19 mouse cellular contexts compared by ENCODE assay signal in genomic region chr8:128404876-128405275, GRCm38 (mm10). TPM values are rescaled to one million over a fixed set of nuclear protein-coding genes. Genes with fewer than 3 reads are reported as not detected.
A peak's percentile ranks its signal among the peaks of the same experiment; 100 is the strongest.
DNase-seq lines count a peak whose midpoint lies in the region; ATAC-seq lines count a peak whose summit lies in the region.
"Had no signal": no experiment of that assay in that cellular context is flagged by ENCODE, and none has a peak within 500 bp of the region (broad histone marks: within the 10 kb centered on the region; RNA-seq: fewer than 3 reads in every experiment).

No protein-coding gene starts in this region.

- H3K27ac ChIP-seq in forebrain, embryonic 14.5 days (ENCODE audit: low read depth, low read length), result no peak overlapping the region
- no peak overlapping the region for H3K27ac ChIP-seq in forebrain, embryonic 10.5 days
- 0 out of 2 replicates have a peak overlapping the region, but pooled peaks have one; percentile 9 for H3K27ac ChIP-seq in neural tube, embryonic 13.5 days (replicated peaks)
- H3K27ac ChIP-seq in neural tube, embryonic 15.5 days (replicated peaks), result no peak overlapping the region
- H3K27ac ChIP-seq in limb, embryonic 10.5 days, result 0 out of 2 replicates have a peak overlapping the region, but pooled peaks have one; percentile 27
- H3K27ac ChIP-seq: embryonic facial prominence, embryonic 13.5 days; kidney, postnatal 0 days; limb, embryonic 15.5 days; midbrain, embryonic 12.5 days; stomach, postnatal 0 days had no signal

- H3K9ac ChIP-seq in forebrain, embryonic 14.5 days (ENCODE audit: low read length), result no peak overlapping the region
- H3K9ac ChIP-seq in neural tube, embryonic 13.5 days, result no peak overlapping the region
- no peak overlapping the region for H3K9ac ChIP-seq in neural tube, embryonic 15.5 days (replicated peaks)
- H3K9ac ChIP-seq: embryonic facial prominence, embryonic 13.5 days; limb, embryonic 15.5 days; midbrain, embryonic 12.5 days had no signal

- H3K36me3 ChIP-seq in forebrain, embryonic 14.5 days (ENCODE audit: control insufficient read depth, insufficient read depth, low read length), result no peaks in the 10 kb centered on the region
- H3K36me3 ChIP-seq in forebrain, embryonic 10.5 days (replicated peaks), result no peaks in the 10 kb centered on the region
- H3K36me3 ChIP-seq in neural tube, embryonic 13.5 days, result no peaks in the 10 kb centered on the region
- no peaks in the 10 kb centered on the region for H3K36me3 ChIP-seq in neural tube, embryonic 15.5 days
- H3K36me3 ChIP-seq in limb, embryonic 10.5 days, result no peaks in the 10 kb centered on the region
- H3K36me3 ChIP-seq: embryonic facial prominence, embryonic 13.5 days; limb, embryonic 15.5 days; midbrain, embryonic 12.5 days had no signal

- H3K9me3 ChIP-seq in forebrain, embryonic 14.5 days (replicated peaks; ENCODE audit: control insufficient read depth, low read length), result no peaks in the 10 kb centered on the region
- no peaks in the 10 kb centered on the region for H3K9me3 ChIP-seq in forebrain, embryonic 10.5 days
- H3K9me3 ChIP-seq in neural tube, embryonic 13.5 days, result no peaks in the 10 kb centered on the region
- H3K9me3 ChIP-seq in neural tube, embryonic 15.5 days (replicated peaks), result no peaks in the 10 kb centered on the region
- H3K9me3 ChIP-seq in limb, embryonic 10.5 days (replicated peaks), result no peaks in the 10 kb centered on the region
- H3K9me3 ChIP-seq: embryonic facial prominence, embryonic 13.5 days; limb, embryonic 15.5 days; midbrain, embryonic 12.5 days had no signal

- no peak for ATAC-seq in forebrain, embryonic 14.5 days
- no peak for ATAC-seq in neural tube, embryonic 13.5 days (ENCODE audit: low read depth)
- ATAC-seq in neural tube, embryonic 15.5 days (ENCODE audit: low FRiP score), result no peak
- ATAC-seq: hindbrain, embryonic 16.5 days had no signal

- no peak overlapping the region for H3K4me3 ChIP-seq in forebrain, embryonic 14.5 days (ENCODE audit: low read depth, low read length)
- no peak overlapping the region for H3K4me3 ChIP-seq in forebrain, embryonic 10.5 days
- H3K4me3 ChIP-seq in neural tube, embryonic 13.5 days, result no peak overlapping the region
- no peak overlapping the region for H3K4me3 ChIP-seq in neural tube, embryonic 15.5 days (replicated peaks)
- no peak overlapping the region for H3K4me3 ChIP-seq in limb, embryonic 10.5 days
- H3K4me3 ChIP-seq: embryonic facial prominence, embryonic 13.5 days; limb, embryonic 15.5 days; midbrain, embryonic 12.5 days had no signal

- H3K4me2 ChIP-seq in forebrain, embryonic 14.5 days (ENCODE audit: low read length), result no peak overlapping the region
- H3K4me2 ChIP-seq in neural tube, embryonic 13.5 days, result no peak overlapping the region
- H3K4me2 ChIP-seq in neural tube, embryonic 15.5 days, result no peak overlapping the region
- H3K4me2 ChIP-seq: embryonic facial prominence, embryonic 13.5 days; limb, embryonic 15.5 days; midbrain, embryonic 12.5 days had no signal

- WGBS in forebrain, embryonic 14.5 days, result 39% methylated on average over 2 of the region's 2 CpGs
- WGBS in forebrain, embryonic 10.5 days, result 69% methylated on average over 2 of the region's 2 CpGs
- WGBS in neural tube, embryonic 13.5 days, result 73% methylated on average over 2 of the region's 2 CpGs
- 48% methylated on average over 2 of the region's 2 CpGs for WGBS in neural tube, embryonic 15.5 days
- 84% methylated on average over 2 of the region's 2 CpGs for WGBS in limb, embryonic 10.5 days

- no peaks in the 10 kb centered on the region for H3K4me1 ChIP-seq in forebrain, embryonic 14.5 days (ENCODE audit: control insufficient read depth, insufficient read depth, low read length)
- peaks cover 9% of the 10 kb centered on the region; the same call in 1 of the 2 replicates for H3K4me1 ChIP-seq in forebrain, embryonic 10.5 days
- peaks cover 17% of the 10 kb centered on the region for H3K4me1 ChIP-seq in neural tube, embryonic 13.5 days (replicated peaks)
- peaks cover 9% of the 10 kb centered on the region for H3K4me1 ChIP-seq in neural tube, embryonic 15.5 days
- peaks cover 24% of the 10 kb centered on the region for H3K4me1 ChIP-seq in limb, embryonic 10.5 days
- H3K4me1 ChIP-seq: embryonic facial prominence, embryonic 13.5 days had no signal

- no peaks in the 10 kb centered on the region for H3K27me3 ChIP-seq in forebrain, embryonic 14.5 days (replicated peaks; ENCODE audit: control insufficient read depth, insufficient read depth, low read length)
- no peaks in the 10 kb centered on the region for H3K27me3 ChIP-seq in forebrain, embryonic 10.5 days (ENCODE audit: poor library complexity, severe bottlenecking)
- H3K27me3 ChIP-seq in neural tube, embryonic 13.5 days, result no peaks in the 10 kb centered on the region
- H3K27me3 ChIP-seq in neural tube, embryonic 15.5 days (replicated peaks), result no peaks in the 10 kb centered on the region
- no peaks in the 10 kb centered on the region for H3K27me3 ChIP-seq in limb, embryonic 10.5 days (ENCODE audit: low read depth, poor library complexity, severe bottlenecking)
- H3K27me3 ChIP-seq: embryonic facial prominence, embryonic 13.5 days; limb, embryonic 15.5 days; midbrain, embryonic 12.5 days had no signal

- peak; percentile 39 for DNase-seq in forebrain, embryonic 14.5 days (ENCODE audit: low spot score)
- no peak for DNase-seq in forebrain, embryonic 10.5 days (ENCODE audit: extremely low spot score, low spot score)
- peak; percentile 48 for DNase-seq in kidney, postnatal 10 days
- no peak for DNase-seq in kidney, adult 18-20 months
- DNase-seq in limb, embryonic 10.5 days (ENCODE audit: low spot score), result no peak
- DNase-seq: cerebellum, adult 2 months; gastrocnemius, postnatal 25 days; heart, postnatal 36 days; layer of hippocampus, adult 9-11 months; lung, adult 18-20 months; thymus, postnatal 36 days had no signal

RNA-seq across cellular contexts. Expression of gene Nrp1, which starts 46.5 kb away (rescaled TPM):
- 57.9 and 81.1 TPM in 2 replicates for polyA plus RNA-seq in forebrain, embryonic 14.5 days (2014; fragmentation: Nextera tagmentation; extraction: Ambion mirVana)
- 15.8 and 17.7 TPM in 2 replicates for polyA plus RNA-seq in forebrain, embryonic 10.5 days (2016; fragmentation: Nextera tagmentation; extraction: Ambion mirVana)
- polyA plus RNA-seq in neural tube, embryonic 13.5 days (2015; fragmentation: Nextera tagmentation; extraction: Ambion mirVana), result 149 and 151 TPM in 2 replicates
- 107 and 117 TPM in 2 replicates for polyA plus RNA-seq in neural tube, embryonic 15.5 days (2015; fragmentation: Nextera tagmentation; extraction: Ambion mirVana)
- 45.6 and 62.6 TPM in 2 replicates for polyA plus RNA-seq in limb, embryonic 10.5 days (2016; fragmentation: Nextera tagmentation; extraction: Ambion mirVana)

Comparison
In these comparisons a context has a peak if more than half of its experiments do, and no peak if none do; other contexts are left out.
1. DNase-seq: peak in forebrain, embryonic 14.5 days (single experiment) and kidney, postnatal 10 days (single experiment); none in forebrain, embryonic 10.5 days (single experiment), kidney, adult 18-20 months (single experiment) and limb, embryonic 10.5 days (single experiment).
2. H3K27ac ChIP-seq: peak in neural tube, embryonic 13.5 days (single experiment) and limb, embryonic 10.5 days (single experiment); none in forebrain, embryonic 14.5 days (single experiment), forebrain, embryonic 10.5 days (single experiment) and neural tube, embryonic 15.5 days (single experiment).